Mouse (Mus musculus) midbrain, embryonic 14.5 days (tissue): ENCODE data around the gene Grik5. TPM values are rescaled to one million over a fixed set of nuclear protein-coding genes. Genes with fewer than 3 reads are reported as not detected.
A peak's percentile ranks its signal among the peaks of the same experiment; 100 is the strongest.

ENCODE experiments used
- ATAC-seq: fragments of 200-750 bp; cut with Nextera tagmentation; 2 replicates; pipeline ENCODE4 v1.8.0; 2017; ENCODE audit warnings: moderate number of reproducible peaks, moderate library complexity; ENCODE audit not compliant: low FRiP score, low TSS enrichment
- DNase-seq: peaks from one replicate; pipeline ENCODE4 v3.0.0-alpha.2; 2015
- H3K27ac ChIP-seq: fragments of 300-500 bp; sonication (generic); replicated peaks from 2 replicates; pipeline ENCODE4 v1.5.1; 2014; ENCODE audit warnings: mild to moderate bottlenecking, low read depth, low read length, moderate library complexity
- H3K27me3 ChIP-seq: fragments of 300-500 bp; sonication (generic); 2 replicates; pipeline ENCODE4 v1.6.1; 2014; ENCODE audit warnings: low read length, control low read depth, mixed read lengths; ENCODE audit not compliant: control insufficient read depth, insufficient read depth
- H3K36me3 ChIP-seq: fragments of 300-500 bp; sonication (generic); 2 replicates; pipeline ENCODE4 v1.6.1; 2014; ENCODE audit warnings: low read length, control low read depth; ENCODE audit not compliant: control insufficient read depth, insufficient read depth
- H3K4me1 ChIP-seq: fragments of 300-500 bp; sonication (generic); 2 replicates; pipeline ENCODE4 v1.6.1; 2014; ENCODE audit warnings: mild to moderate bottlenecking, antibody characterized with exemption, low read length, control low read depth; ENCODE audit not compliant: control insufficient read depth, insufficient read depth
- H3K4me2 ChIP-seq: fragments of 300-500 bp; sonication (generic); 2 replicates; pipeline ENCODE4 v1.6.1; 2014; ENCODE audit warnings: mild to moderate bottlenecking, low read length, moderate library complexity
- H3K4me3 ChIP-seq: fragments of 300-500 bp; sonication (generic); replicated peaks from 2 replicates; pipeline ENCODE4 v1.5.1; 2014; ENCODE audit warnings: low read depth, low read length
- H3K9ac ChIP-seq: fragments of 300-500 bp; sonication (generic); replicated peaks from 2 replicates; pipeline ENCODE4 v1.6.1; 2014; ENCODE audit warnings: mild to moderate bottlenecking, low read length, moderate library complexity
- H3K9me3 ChIP-seq: fragments of 300-500 bp; sonication (generic); 2 replicates; pipeline ENCODE4 v1.6.1; 2016; ENCODE audit warnings: low read length, control low read depth, mixed read lengths; ENCODE audit not compliant: control insufficient read depth
- WGBS: fragments of 180-500 bp; shearing (Covaris S2); extraction: QIAGEN DNeasy Blood & Tissue Kit; methylation state at CpG from one replicate; pipeline ENCODE4 v1.1.7; 2014; 5-methylcytosine and 5-hydroxymethylcytosine counted together
- microRNA-seq: library from miRNA; unstranded; fragments of <30 nt; microRNA quantifications from one replicate; pipeline ENCODE4, GENCODE M21; 2016
- polyA plus RNA-seq: library from polyadenylated mRNA; unstranded; fragments of >200 nt; fragmentation: Nextera tagmentation; extraction: Ambion mirVana; gene quantifications from 2 replicates; pipeline ENCODE4 v1.2.1, GENCODE M21; 2014

Grik5 gene
- polyA plus RNA-seq, 1 experiment from 2014 or later, result 21.7 TPM

DNA sequence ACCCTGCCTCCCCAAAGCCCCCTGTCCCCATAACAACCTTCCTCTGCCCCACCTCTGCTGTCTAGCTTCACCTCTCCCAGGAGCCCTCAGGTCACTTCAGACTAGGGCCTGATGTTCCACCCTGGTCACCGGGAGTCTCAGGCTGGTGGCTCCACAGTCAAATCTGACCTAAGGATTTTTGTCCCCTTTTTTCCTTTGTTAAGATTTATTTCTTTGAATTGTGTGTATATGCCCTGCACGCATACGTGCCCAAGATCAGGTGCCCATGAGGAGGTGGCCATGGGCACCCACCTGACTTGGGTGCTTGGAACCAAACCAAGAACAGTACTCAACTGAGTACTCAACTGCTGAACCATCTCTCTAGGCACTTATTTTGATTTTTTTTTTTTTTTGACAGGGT lies 101.8 kb downstream of the Grik5 start:
- Histone ChIP-seq H3K36me3 (0 out of 2 replicates have a peak, but pooled peaks cover 4% of the 10 kb centered on the region), H3K9ac (no peak overlapping the region), H3K27me3 (no peaks in the 10 kb centered on the region), H3K27ac (no peak overlapping the region), H3K4me3 (no peak overlapping the region), H3K4me1 (no peaks in the 10 kb centered on the region), H3K9me3 (no peaks in the 10 kb centered on the region), H3K4me2 (no peak overlapping the region)
- no peak for DNase-seq
- ATAC-seq, result no peak
- 94% methylated on average over 3 of the region's 3 CpGs for WGBS

DNA sequence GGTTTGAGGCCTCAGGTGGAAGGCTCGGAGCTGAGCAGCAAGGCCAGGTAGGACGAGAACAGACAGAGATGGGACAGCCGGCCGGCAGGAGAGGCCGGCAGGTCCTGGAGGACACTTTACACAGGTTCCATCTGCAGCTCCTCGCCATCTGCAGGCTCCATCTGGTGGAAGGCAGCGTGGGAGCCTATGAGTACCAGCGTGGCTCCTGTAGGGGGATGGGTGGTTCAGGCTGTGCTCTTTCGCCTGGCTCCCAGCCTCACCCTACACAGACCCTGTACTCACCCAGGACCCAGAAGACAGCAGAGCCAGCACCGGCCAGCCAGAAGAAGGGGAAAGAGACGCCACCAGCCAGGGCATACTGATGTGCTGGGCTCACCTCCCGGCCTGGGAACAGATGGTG lies 102.3 kb downstream of the Grik5 start:
- H3K4me3 ChIP-seq, result no peak overlapping the region
- H3K36me3 ChIP-seq, result 0 out of 2 replicates have a peak, but pooled peaks cover 4% of the 10 kb centered on the region
- WGBS, result 75% methylated on average over 12 of the region's 12 CpGs
- H3K27me3 ChIP-seq, result no peaks in the 10 kb centered on the region
- H3K9ac ChIP-seq, result no peak overlapping the region
- ATAC-seq, result no peak
- H3K27ac ChIP-seq, result no peak overlapping the region
- no peaks in the 10 kb centered on the region for H3K4me1 ChIP-seq
- no peak for DNase-seq
- no peaks in the 10 kb centered on the region for H3K9me3 ChIP-seq
- H3K4me2 ChIP-seq, result no peak overlapping the region

DNA sequence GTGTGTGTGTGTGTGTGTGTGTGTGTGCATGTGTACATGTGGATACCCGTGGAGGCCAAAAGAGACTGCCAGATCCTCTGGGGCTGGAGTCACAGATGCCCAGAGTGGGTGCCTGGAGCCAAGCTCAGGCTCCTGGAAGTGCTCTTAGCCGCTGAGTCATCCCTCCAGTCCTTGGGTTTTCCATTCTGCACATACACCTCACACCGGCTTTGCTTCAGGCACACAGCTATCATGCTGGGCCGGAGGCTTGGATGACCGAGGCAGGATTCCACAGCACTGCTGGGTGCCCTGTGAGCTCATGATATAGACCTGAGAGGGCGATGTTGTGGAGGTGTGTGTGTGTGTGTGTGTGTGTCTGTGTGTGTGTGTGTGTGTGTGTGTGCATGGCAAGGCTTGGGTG lies 103.7 kb downstream of the Grik5 start:
- 0 out of 2 replicates have a peak, but pooled peaks cover 4% of the 10 kb centered on the region for H3K36me3 ChIP-seq
- no peak overlapping the region for H3K4me2 ChIP-seq
- WGBS, result 77% methylated on average over 6 of the region's 6 CpGs
- H3K4me3 ChIP-seq, result no peak overlapping the region
- H3K27ac ChIP-seq, result no peak overlapping the region
- no peak for ATAC-seq
- H3K4me1 ChIP-seq, result no peaks in the 10 kb centered on the region
- H3K9me3 ChIP-seq, result no peaks in the 10 kb centered on the region
- no peak overlapping the region for H3K9ac ChIP-seq
- DNase-seq, result no peak
- no peaks in the 10 kb centered on the region for H3K27me3 ChIP-seq

DNA sequence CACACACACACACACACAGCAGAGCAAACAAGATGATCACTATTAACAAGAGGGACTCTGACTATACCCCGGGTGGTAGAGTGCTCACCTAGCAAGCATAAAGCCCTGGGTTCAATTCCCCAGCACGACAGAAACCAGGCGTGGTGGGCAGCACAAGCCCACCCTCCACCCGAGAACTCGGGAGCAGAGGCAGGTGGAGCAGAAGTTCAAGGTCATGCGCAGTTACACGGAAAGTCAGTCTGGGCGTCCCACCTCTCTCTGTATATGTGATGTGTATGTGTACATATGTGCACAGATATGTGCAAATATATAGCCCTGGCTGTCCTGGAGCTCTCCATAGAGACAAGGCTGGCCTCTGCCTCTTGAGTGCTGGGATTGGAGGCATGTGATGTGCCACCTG lies 104.2 kb downstream of the Grik5 start:
- WGBS, result 88% methylated on average over 8 of the region's 8 CpGs
- no peaks in the 10 kb centered on the region for H3K4me1 ChIP-seq
- no peak for ATAC-seq

DNA sequence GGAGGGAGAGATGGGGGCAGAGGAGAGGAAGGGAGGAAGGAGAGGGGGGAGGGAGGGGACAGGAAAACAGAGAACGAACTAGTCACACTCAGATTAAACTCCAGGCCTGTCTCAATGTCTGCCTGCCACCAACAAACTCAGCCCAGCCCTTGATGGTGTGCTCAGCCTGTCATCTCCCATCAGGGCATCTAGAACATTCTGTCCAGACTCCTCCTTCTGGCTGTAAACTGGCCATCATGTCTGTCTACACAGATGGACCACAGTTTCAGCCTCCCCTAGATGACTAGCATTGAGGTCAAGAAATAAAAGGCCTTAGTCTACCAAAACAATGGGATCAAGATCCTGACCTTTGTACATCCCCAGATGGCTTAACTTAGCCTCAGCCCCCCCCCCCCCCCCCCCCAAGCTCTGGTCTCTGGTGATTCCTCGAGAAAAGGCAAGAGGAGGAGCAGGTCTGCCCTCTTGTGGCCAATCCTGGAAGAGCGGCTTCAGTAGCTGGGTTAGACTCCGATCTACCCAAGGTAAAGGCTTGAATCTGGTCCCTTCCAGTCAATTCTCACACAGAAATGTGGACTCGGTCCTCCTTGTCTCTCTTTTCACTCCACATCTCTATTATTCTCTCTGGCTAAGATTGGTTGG lies 107.1 kb downstream of the Grik5 start:
- peak; percentile 88 for DNase-seq
- Histone ChIP-seq H3K27me3 (no peaks in the 10 kb centered on the region), H3K4me3 (no peak overlapping the region), H3K4me1 (no peaks in the 10 kb centered on the region), H3K9me3 (no peaks in the 10 kb centered on the region), H3K36me3 (0 out of 2 replicates have a peak, but pooled peaks cover 4% of the 10 kb centered on the region), H3K4me2 (no peak overlapping the region), H3K9ac (no peak overlapping the region), H3K27ac (no peak overlapping the region)
- no peak for ATAC-seq
- WGBS, result 8% methylated on average over 5 of the region's 5 CpGs

More for the DNA sequence above, 104.2 kb downstream of the Grik5 start:
- no peak overlapping the region for H3K4me3 ChIP-seq
- H3K4me2 ChIP-seq, result no peak overlapping the region
- H3K36me3 ChIP-seq, result 0 out of 2 replicates have a peak, but pooled peaks cover 4% of the 10 kb centered on the region
- DNase-seq, result no peak
- H3K9ac ChIP-seq, result no peak overlapping the region
- H3K27ac ChIP-seq, result no peak overlapping the region
- H3K27me3 ChIP-seq, result no peaks in the 10 kb centered on the region
- no peaks in the 10 kb centered on the region for H3K9me3 ChIP-seq

DNA sequence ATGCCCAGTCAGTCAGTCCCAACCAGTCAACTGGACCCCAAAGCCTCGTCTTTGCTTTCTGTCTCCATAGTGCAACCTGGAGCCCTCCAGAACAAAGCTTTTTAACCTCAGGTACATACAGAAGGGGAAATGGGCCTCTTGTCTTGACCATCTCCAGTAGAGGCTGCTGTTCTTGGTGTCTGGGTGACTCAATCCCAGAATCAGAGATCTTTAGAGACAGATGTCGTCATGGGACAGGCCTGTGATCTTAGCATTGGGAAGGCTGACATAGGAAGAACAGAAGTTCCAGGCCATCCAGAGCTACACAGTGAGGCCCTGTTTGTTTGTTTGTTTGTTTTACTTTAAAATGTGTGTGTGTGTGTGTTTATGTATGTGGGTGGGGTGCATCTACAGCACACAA lies 107.9 kb downstream of the Grik5 start:
- H3K36me3 ChIP-seq, result no peaks in the 10 kb centered on the region
- no peak for ATAC-seq
- no peak overlapping the region for H3K9ac ChIP-seq
- H3K4me3 ChIP-seq, result no peak overlapping the region
- H3K27ac ChIP-seq, result no peak overlapping the region
- no peaks in the 10 kb centered on the region for H3K27me3 ChIP-seq
- 67% methylated on average over 2 of the region's 2 CpGs for WGBS
- no peak overlapping the region for H3K4me2 ChIP-seq
- no peak for DNase-seq
- H3K4me1 ChIP-seq, result no peaks in the 10 kb centered on the region
- H3K9me3 ChIP-seq, result no peaks in the 10 kb centered on the region

Small RNA genes lying within 50 kb of the gene (microRNA-seq; reads per million reads assigned to microRNA genes)
- gene Mir6537, result 0.59 reads per million
- gene Mir7046, result 1.8 reads per million, percentile 8 among the genes with 10 or more reads in this experiment
- 1.6 reads per million, percentile 6 among the genes with 10 or more reads in this experiment for gene Mir7047

Other genes with a start within 250 kb of the Grik5 start
- gene Gm9844, start 210.1 kb downstream of the Grik5 start, polyA plus RNA-seq, result 36.2 and 58.3 TPM in 2 replicates
- not detected in 2 replicates for gene Lypd4, start 202.4 kb downstream of the Grik5 start, polyA plus RNA-seq
- gene Dmrtc2, start 202.3 kb downstream of the Grik5 start, polyA plus RNA-seq, result not detected in 2 replicates
- 1,428 and 1,598 TPM in 2 replicates for gene Rps19, start 188.0 kb downstream of the Grik5 start, polyA plus RNA-seq
- gene Cd79a, start 175.0 kb downstream of the Grik5 start, polyA plus RNA-seq, result 0.28 TPM in 1 of 2 replicates, not detected in the other
- gene Arhgef1, start 169.4 kb downstream of the Grik5 start, polyA plus RNA-seq, result 44.7 and 51.0 TPM in 2 replicates
- 5.0 and 6.1 TPM in 2 replicates for gene Gm4881, start 127.9 kb downstream of the Grik5 start, polyA plus RNA-seq
- 234 and 311 TPM in 2 replicates for gene Rabac1, start 99.6 kb downstream of the Grik5 start, polyA plus RNA-seq
- gene Atp1a3, start 66.4 kb downstream of the Grik5 start, polyA plus RNA-seq, result 284 and 337 TPM in 2 replicates
- 24.9 and 33.0 TPM in 2 replicates for gene Zfp574, start 221 bp upstream of the Grik5 start, polyA plus RNA-seq
- gene Pou2f2, start 107.4 kb upstream of the Grik5 start, polyA plus RNA-seq, result 40.6 and 46.7 TPM in 2 replicates
- gene Dedd2, start 148.3 kb upstream of the Grik5 start, polyA plus RNA-seq, result 15.7 and 15.9 TPM in 2 replicates
- 2.5 TPM in 2 replicates for gene Zfp526, start 149.1 kb upstream of the Grik5 start, polyA plus RNA-seq
- gene Gsk3a, start 165.5 kb upstream of the Grik5 start, polyA plus RNA-seq, result 20.7 and 26.0 TPM in 2 replicates
- 2.2 and 4.8 TPM in 2 replicates for gene Erf, start 178.4 kb upstream of the Grik5 start, polyA plus RNA-seq
- gene Cic, start 195.4 kb upstream of the Grik5 start, polyA plus RNA-seq, result 47.3 and 52.0 TPM in 2 replicates
- 630 and 836 TPM in 2 replicates for gene Pafah1b3, start 225.6 kb upstream of the Grik5 start, polyA plus RNA-seq
- gene Prr19, start 229.1 kb upstream of the Grik5 start, polyA plus RNA-seq, result 3.0 and 3.2 TPM in 2 replicates
- gene Tmem145, start 233.8 kb upstream of the Grik5 start, polyA plus RNA-seq, result 68.6 and 77.8 TPM in 2 replicates
- 21.6 and 23.2 TPM in 2 replicates for gene Megf8, start 244.8 kb upstream of the Grik5 start, polyA plus RNA-seq